Mouse (Mus musculus) CH12.LX (cell line): ENCODE data around the gene Phf1.

Experiments used
- MAX ChIP-seq: IDR thresholded peaks from 2 replicates; pipeline ENCODE4 v1.6.1; 2011; ENCODE audit warnings: low read length, improper control_type of control experiment
- MAZ ChIP-seq: IDR thresholded peaks from 2 replicates; pipeline ENCODE4 v1.6.1; 2012; ENCODE audit warnings: low read depth, mild to moderate bottlenecking, inconsistent platforms, low read length, improper control_type of control experiment, moderate library complexity
- POLR2A ChIP-seq: IDR thresholded peaks from 2 replicates; pipeline ENCODE4 v1.6.1; 2011; ENCODE audit warnings: low read depth, mild to moderate bottlenecking, improper control_type of control experiment, low read length
- ZMIZ1 ChIP-seq: IDR thresholded peaks from 2 replicates; pipeline ENCODE4 v1.6.1; 2012; ENCODE audit warnings: low read depth, mild to moderate bottlenecking, inconsistent platforms, low read length, improper control_type of control experiment
- ZNF384 ChIP-seq: IDR thresholded peaks from 2 replicates; pipeline ENCODE4 v1.6.1; 2012; ENCODE audit warnings: low read depth, low read length, improper control_type of control experiment, inconsistent platforms

GRCm38 (mm10) chr17:26950560-26951288, 17.9 kb downstream of the Phf1 start:
- TF ChIP-seq MAX (no peak), ZNF384 (no peak), POLR2A (no peak), ZMIZ1 (no peak), MAZ (no peak)
